Mouse (Mus musculus): ENCODE measurements around the gene Eefsec. TPM values are rescaled to one million over a fixed set of nuclear protein-coding genes. Genes with fewer than 3 reads are reported as not detected.

The Eefsec gene
- polyA plus RNA-seq, 1 experiment from 2014 or later: 41.8 TPM

- Histone ChIP-seq H3K4me3 (no peak overlapping the region), H3K27ac (replicated peaks) (no peak overlapping the region)
Measured at GRCm38 (mm10) chr6:88397985-88398384, 48.4 kb downstream of the Eefsec start.

GRCm38 (mm10) chr6:88388946-88389345 lies 57.4 kb downstream of the Eefsec start:
- peaks cover 30% of the 10 kb centered on the region for H3K4me1 ChIP-seq
- no peaks in the 10 kb centered on the region for H3K36me3 ChIP-seq
- H3K27me3 ChIP-seq (ENCODE audit: low read depth, poor library complexity, severe bottlenecking): no peaks in the 10 kb centered on the region
- no peaks in the 10 kb centered on the region for H3K9me3 ChIP-seq (replicated peaks)
- 67% methylated on average over 5 of the region's 5 CpGs for WGBS
- DNase-seq (ENCODE audit: low spot score): peak; percentile 19
- H3K27ac ChIP-seq (replicated peaks): peak overlapping the region; percentile 88
- H3K4me3 ChIP-seq: no peak overlapping the region

More at GRCm38 (mm10) chr6:88397985-88398384, 48.4 kb downstream of the Eefsec start:
- 0 out of 2 replicates have a peak, but pooled peaks cover 3% of the 10 kb centered on the region for H3K4me1 ChIP-seq
- no peaks in the 10 kb centered on the region for H3K36me3 ChIP-seq
- DNase-seq (ENCODE audit: low spot score): no peak
- H3K9me3 ChIP-seq (replicated peaks): no peaks in the 10 kb centered on the region
- WGBS: 75% methylated on average over 2 of the region's 2 CpGs
- no peaks in the 10 kb centered on the region for H3K27me3 ChIP-seq (ENCODE audit: low read depth, poor library complexity, severe bottlenecking)

DNA sequence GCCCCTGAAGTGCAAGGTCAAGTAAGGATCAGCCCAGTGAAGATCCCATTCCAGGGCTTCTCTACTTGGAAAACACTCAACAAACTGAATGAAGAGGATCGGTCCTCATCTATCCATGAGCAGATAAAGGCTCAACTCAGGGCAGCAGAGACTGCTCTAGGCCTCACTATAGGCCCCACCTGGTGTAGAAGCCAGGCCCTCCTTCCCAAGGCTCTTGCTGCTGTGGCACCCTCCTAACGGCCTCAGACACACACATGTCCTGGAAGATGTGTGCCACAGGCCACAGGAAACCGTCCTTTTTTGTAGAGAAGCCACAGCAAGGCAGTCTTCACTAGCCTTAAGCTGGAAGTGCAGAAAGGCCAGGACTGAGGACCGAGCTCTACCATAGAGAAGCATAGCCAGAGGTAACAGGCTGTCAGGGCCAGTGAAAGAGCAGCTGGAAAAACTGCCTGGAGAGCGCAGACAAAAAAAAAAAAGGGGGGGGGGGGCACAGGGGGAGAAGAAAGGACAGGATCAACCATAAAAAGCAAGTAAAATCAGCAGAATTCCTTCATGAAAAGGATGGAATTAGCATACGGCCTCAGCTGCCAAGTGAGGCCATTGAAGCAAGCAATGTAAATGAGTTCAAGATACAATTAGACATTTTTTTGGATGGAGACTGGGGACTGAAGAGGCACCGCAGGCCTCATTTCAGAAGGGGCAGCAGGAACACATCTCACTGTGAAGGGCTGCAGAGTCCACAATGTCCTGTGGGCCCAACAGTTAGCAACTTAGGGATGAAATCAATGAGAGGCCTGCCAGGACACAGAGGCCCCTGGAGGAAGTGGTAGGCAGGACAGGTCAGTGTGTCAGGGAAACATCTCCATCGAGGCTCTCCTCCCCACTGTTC lies 58.3 kb downstream of the Eefsec start:
- 49% methylated on average over 8 of the region's 8 CpGs for WGBS
- H3K27me3 ChIP-seq (ENCODE audit: low read depth, poor library complexity, severe bottlenecking): no peaks in the 10 kb centered on the region
- H3K27ac ChIP-seq (replicated peaks): peak overlapping the region; percentile 88
- no peaks in the 10 kb centered on the region for H3K36me3 ChIP-seq
- H3K4me3 ChIP-seq: no peak overlapping the region
- peaks cover 31% of the 10 kb centered on the region for H3K4me1 ChIP-seq
- peak; percentile 26 for DNase-seq (ENCODE audit: low spot score)
- H3K9me3 ChIP-seq (replicated peaks): no peaks in the 10 kb centered on the region

DNA sequence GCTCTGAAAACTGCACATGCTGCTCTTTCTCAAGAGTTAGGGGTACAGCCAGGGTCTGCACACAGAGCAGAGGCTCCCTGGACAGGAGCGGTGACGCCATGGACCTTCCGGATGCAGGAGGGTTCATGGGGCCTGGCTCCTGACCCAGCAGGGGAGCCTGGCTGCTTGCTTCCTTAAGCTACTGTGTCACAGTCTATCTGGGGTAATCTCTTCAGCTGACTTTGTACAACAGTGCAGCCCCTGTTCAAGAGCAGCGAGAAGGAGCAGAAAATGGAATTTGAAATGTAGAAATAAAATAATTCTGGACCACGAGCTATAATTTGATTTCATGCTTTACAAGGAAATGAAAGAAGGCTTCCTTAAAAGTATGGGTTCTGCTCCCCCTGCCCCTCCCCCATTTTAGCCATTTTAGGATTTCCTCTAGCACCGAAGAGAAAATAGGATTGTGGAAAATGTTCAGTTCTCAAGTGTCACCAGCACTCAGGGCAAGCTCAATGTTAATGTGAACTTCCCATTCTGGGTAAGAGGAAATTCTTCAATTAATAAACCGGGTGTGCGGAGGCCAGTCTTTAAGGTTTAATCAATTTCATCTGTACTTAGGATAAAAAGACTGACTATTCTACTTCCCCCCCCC lies 61.8 kb downstream of the Eefsec start:
- DNase-seq (ENCODE audit: low spot score): no peak
- no peaks in the 10 kb centered on the region for H3K9me3 ChIP-seq (replicated peaks)
- no peaks in the 10 kb centered on the region for H3K36me3 ChIP-seq
- H3K4me1 ChIP-seq: peaks cover 37% of the 10 kb centered on the region
- no peaks in the 10 kb centered on the region for H3K27me3 ChIP-seq (ENCODE audit: low read depth, poor library complexity, severe bottlenecking)
- H3K4me3 ChIP-seq: no peak overlapping the region
- peak overlapping the region; percentile 65; the same call in 1 of the 2 replicates for H3K27ac ChIP-seq (replicated peaks)
- 71% methylated on average over 8 of the region's 8 CpGs for WGBS

GRCm38 (mm10) chr6:88383734-88384133 lies 62.6 kb downstream of the Eefsec start:
- peaks cover 35% of the 10 kb centered on the region for H3K4me1 ChIP-seq
- no peaks in the 10 kb centered on the region for H3K9me3 ChIP-seq (replicated peaks)
- H3K27ac ChIP-seq (replicated peaks): 0 out of 2 replicates have a peak overlapping the region, but pooled peaks have one; percentile 65
- no peaks in the 10 kb centered on the region for H3K27me3 ChIP-seq (ENCODE audit: low read depth, poor library complexity, severe bottlenecking)
- H3K36me3 ChIP-seq: no peaks in the 10 kb centered on the region
- DNase-seq (ENCODE audit: low spot score): no peak
- no peak overlapping the region for H3K4me3 ChIP-seq

GRCm38 (mm10) chr6:88379756-88380155 lies 66.6 kb downstream of the Eefsec start:
- Histone ChIP-seq H3K27me3 (ENCODE audit: low read depth, poor library complexity, severe bottlenecking) (no peaks in the 10 kb centered on the region), H3K4me1 (peaks cover 21% of the 10 kb centered on the region), H3K4me3 (no peak overlapping the region), H3K36me3 (no peaks in the 10 kb centered on the region), H3K27ac (replicated peaks) (no peak overlapping the region), H3K9me3 (replicated peaks) (no peaks in the 10 kb centered on the region)
- no peak for DNase-seq (ENCODE audit: low spot score)
- WGBS: 46% methylated on average over 3 of the region's 3 CpGs

- no peaks in the 10 kb centered on the region for H3K36me3 ChIP-seq
- H3K27ac ChIP-seq (replicated peaks): no peak overlapping the region
- no peak for DNase-seq (ENCODE audit: low spot score)
- H3K4me1 ChIP-seq: peaks cover 13% of the 10 kb centered on the region
- 93% methylated on average over 1 of the region's 1 CpGs for WGBS
- H3K4me3 ChIP-seq: no peak overlapping the region
- H3K9me3 ChIP-seq (replicated peaks): no peaks in the 10 kb centered on the region
- no peaks in the 10 kb centered on the region for H3K27me3 ChIP-seq (ENCODE audit: low read depth, poor library complexity, severe bottlenecking)
Measured at GRCm38 (mm10) chr6:88378829-88379228, 67.5 kb downstream of the Eefsec start.

DNA sequence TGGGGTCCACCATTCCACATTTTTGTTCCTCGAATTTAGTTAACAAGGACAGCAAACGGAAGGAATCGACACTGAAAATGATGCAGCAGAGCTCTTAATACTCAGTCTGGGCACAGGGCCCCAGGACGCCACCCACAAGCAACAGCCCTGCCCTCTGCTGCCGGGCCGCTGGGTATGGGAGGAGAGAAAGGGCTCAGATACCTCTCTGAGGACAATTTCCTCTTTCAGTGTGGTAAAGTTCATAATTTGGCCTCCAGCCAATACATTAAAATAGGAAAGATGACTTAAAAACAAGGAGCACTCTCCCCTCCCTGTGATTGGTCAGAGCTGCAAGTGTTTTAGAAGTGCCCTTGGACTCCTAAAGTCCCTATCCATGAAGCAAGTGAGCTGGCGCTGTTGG lies 72.1 kb downstream of the Eefsec start:
- Histone ChIP-seq H3K27me3 (ENCODE audit: low read depth, poor library complexity, severe bottlenecking) (no peaks in the 10 kb centered on the region), H3K4me1 (peaks cover 7% of the 10 kb centered on the region; the same call in 1 of the 2 replicates), H3K36me3 (no peaks in the 10 kb centered on the region), H3K9me3 (replicated peaks) (no peaks in the 10 kb centered on the region), H3K27ac (replicated peaks) (no peak overlapping the region), H3K4me3 (no peak overlapping the region)
- WGBS: 85% methylated on average over 7 of the region's 7 CpGs
- DNase-seq (ENCODE audit: low spot score): no peak

GRCm38 (mm10) chr6:88369851-88370635 lies 76.3 kb downstream of the Eefsec start:
- Histone ChIP-seq H3K4me1 (peaks cover 4% of the 10 kb centered on the region; the same call in 1 of the 2 replicates), H3K36me3 (no peaks in the 10 kb centered on the region), H3K27ac (replicated peaks) (no peak overlapping the region), H3K4me3 (no peak overlapping the region), H3K27me3 (ENCODE audit: low read depth, poor library complexity, severe bottlenecking) (no peaks in the 10 kb centered on the region), H3K9me3 (replicated peaks) (no peaks in the 10 kb centered on the region)
- DNase-seq (ENCODE audit: low spot score): no peak
- 90% methylated on average over 8 of the region's 8 CpGs for WGBS

DNA sequence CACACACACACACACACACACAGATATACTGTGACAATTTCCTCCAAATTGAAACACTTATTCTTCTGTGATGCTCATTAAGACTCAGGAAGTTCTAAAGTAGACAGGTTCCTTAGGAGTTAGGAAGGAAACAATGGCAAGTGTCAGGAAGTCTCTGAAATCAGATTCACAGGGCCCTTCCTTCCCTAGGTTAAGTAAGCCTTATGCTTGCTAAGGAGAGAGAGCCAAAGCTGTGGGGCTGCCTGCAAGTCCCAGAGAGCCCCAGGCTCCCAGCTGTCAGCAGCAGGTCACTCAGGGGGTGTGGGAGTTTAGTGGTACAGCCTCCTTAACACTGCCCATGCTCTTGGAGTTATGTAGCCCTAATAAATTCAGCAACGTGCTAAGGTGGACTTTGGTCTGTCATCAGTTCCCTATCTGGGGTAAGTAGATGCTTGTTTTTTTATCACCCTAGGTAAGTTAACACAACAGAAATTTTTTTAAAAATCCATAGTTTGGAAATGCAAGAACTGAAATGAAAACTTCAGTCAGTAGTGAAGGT lies 82.8 kb downstream of the Eefsec start:
- Histone ChIP-seq H3K9me3 (replicated peaks) (no peaks in the 10 kb centered on the region), H3K36me3 (peaks cover 1% of the 10 kb centered on the region; the same call in 1 of the 2 replicates), H3K27ac (replicated peaks) (no peak overlapping the region), H3K4me3 (no peak overlapping the region), H3K27me3 (ENCODE audit: low read depth, poor library complexity, severe bottlenecking) (no peaks in the 10 kb centered on the region), H3K4me1 (no peaks in the 10 kb centered on the region)
- no peak for DNase-seq (ENCODE audit: low spot score)
- WGBS: 69% methylated on average over 1 of the region's 1 CpGs

GRCm38 (mm10) chr6:88361096-88361495 lies 85.2 kb downstream of the Eefsec start:
- peaks cover 10% of the 10 kb centered on the region; the same call in 1 of the 2 replicates for H3K36me3 ChIP-seq
- no peak overlapping the region for H3K4me3 ChIP-seq
- no peaks in the 10 kb centered on the region for H3K9me3 ChIP-seq (replicated peaks)
- no peaks in the 10 kb centered on the region for H3K4me1 ChIP-seq
- WGBS: 94% methylated on average over 1 of the region's 1 CpGs
- no peaks in the 10 kb centered on the region for H3K27me3 ChIP-seq (ENCODE audit: low read depth, poor library complexity, severe bottlenecking)
- DNase-seq (ENCODE audit: low spot score): no peak
- no peak overlapping the region for H3K27ac ChIP-seq (replicated peaks)

DNA sequence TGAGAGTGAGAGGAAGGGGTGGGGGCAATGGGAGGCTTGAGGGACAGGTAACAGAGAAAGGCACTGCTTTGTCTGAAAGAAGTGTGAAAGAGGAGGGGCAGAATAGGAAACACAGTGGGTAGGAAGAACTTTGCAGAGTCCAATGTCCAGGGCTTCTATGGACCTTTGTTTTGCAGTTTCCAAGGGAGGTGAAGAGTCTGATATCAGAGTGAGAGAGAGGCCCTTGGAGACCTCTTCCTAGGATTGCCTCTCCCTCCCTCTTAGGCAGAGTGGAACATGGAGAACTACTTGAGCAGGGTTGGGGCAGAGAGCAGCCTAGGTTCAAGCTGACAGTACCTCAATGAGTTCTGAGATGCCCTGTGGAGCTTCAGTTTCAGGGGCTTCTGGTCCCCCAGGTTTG lies 88.1 kb downstream of the Eefsec start:
- no peaks in the 10 kb centered on the region for H3K9me3 ChIP-seq (replicated peaks)
- H3K27me3 ChIP-seq (ENCODE audit: low read depth, poor library complexity, severe bottlenecking): no peaks in the 10 kb centered on the region
- peaks cover 23% of the 10 kb centered on the region for H3K36me3 ChIP-seq
- no peak overlapping the region for H3K4me3 ChIP-seq
- no peaks in the 10 kb centered on the region for H3K4me1 ChIP-seq
- DNase-seq (ENCODE audit: low spot score): no peak
- no peak overlapping the region for H3K27ac ChIP-seq (replicated peaks)

Measured in midbrain, embryonic 10.5 days (tissue).